Mouse (Mus musculus) kidney, adult 2 months (tissue): ENCODE data around the gene Rgs14. TPM values are rescaled to one million over a fixed set of nuclear protein-coding genes. Genes with fewer than 3 reads are reported as not detected.

Experiments
- DNase-seq: peaks from one replicate; pipeline ENCODE4 v3.0.0; 2021
- H3K27ac ChIP-seq: fragments of 200-500 bp; 2 replicates; pipeline ENCODE4 v1.5.1; 2012; ENCODE audit warnings: low read depth, low read length, control low read depth, inconsistent platforms; ENCODE audit not compliant: insufficient read depth
- H3K27me3 ChIP-seq: fragments of 200-500 bp; replicated peaks from 2 replicates; pipeline ENCODE4 v1.6.1; 2012; ENCODE audit warnings: mild to moderate bottlenecking, moderate library complexity, low read length, inconsistent platforms; ENCODE audit not compliant: control insufficient read depth, insufficient read depth
- H3K36me3 ChIP-seq: fragments of 200-500 bp; 2 replicates; pipeline ENCODE4 v1.6.1; 2012; ENCODE audit warnings: mild to moderate bottlenecking, moderate library complexity, low read length, inconsistent platforms; ENCODE audit not compliant: control insufficient read depth, insufficient read depth
- H3K4me1 ChIP-seq: fragments of 200-500 bp; 2 replicates; pipeline ENCODE4 v1.6.1; 2011; ENCODE audit warnings: low read length; ENCODE audit not compliant: control insufficient read depth, insufficient read depth
- H3K4me3 ChIP-seq: fragments of 200-500 bp; 2 replicates; pipeline ENCODE4 v1.5.1; 2011; ENCODE audit warnings: mild to moderate bottlenecking, low read depth, low read length, control low read depth; ENCODE audit not compliant: insufficient read depth
- CTCF ChIP-seq: fragments of 200-500 bp; conservative IDR thresholded peaks from 2 replicates; pipeline ENCODE4 v1.5.1; 2011; ENCODE audit warnings: low read depth, mild to moderate bottlenecking, control low read depth, low read length, moderate library complexity, mixed read lengths; ENCODE audit not compliant: insufficient read depth, insufficient read length
- POLR2A ChIP-seq: fragments of 200-500 bp; IDR thresholded peaks from one replicate; pipeline ENCODE4 v1.6.1; 2011; ENCODE audit warnings: low read depth, low read length, control low read depth
- WGBS: fragments of 180-500 bp; shearing (Covaris S2); methylation state at CpG from one replicate; pipeline ENCODE4 v1.1.7; 2018; 5-methylcytosine and 5-hydroxymethylcytosine counted together
- polyA plus RNA-seq: library from polyadenylated mRNA; depleted of rRNA; stranded (reverse); fragments of >200 nt; gene quantifications from 2 replicates; pipeline ENCODE4 v1.2.3, GENCODE M21; 2012

Gene Rgs14
- polyA plus RNA-seq, 1 experiment, result 4.2 TPM

DNA sequence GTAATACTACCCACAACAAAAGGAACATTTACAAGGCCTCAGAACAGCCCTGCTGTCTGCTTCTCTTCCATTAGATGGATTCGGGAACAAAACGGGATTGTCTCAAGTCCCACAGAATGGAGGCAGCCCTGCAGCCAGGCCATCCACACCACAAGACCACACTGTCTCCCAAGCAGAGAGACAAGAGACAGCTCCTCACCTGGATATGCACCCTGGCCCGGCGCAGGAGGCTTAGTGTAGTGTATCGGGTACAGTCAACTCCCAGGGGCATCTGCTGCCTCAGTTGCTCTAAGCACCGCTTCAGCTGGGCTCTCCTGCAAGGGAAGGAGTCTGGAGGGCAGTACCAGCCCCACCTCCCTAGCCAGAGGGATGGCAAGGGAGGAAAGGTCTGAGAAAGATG lies 41.4 kb upstream of the Rgs14 start:
- DNase-seq, result no peak
- Histone ChIP-seq H3K4me1 (peaks cover 11% of the 10 kb centered on the region; the same call in 1 of the 2 replicates), H3K27me3 (no peaks in the 10 kb centered on the region), H3K4me3 (no peak overlapping the region), H3K36me3 (no peaks in the 10 kb centered on the region; the same call in 1 of the 2 replicates), H3K27ac (no peak overlapping the region)
- TF ChIP-seq POLR2A, result no peak
- no peak for TF ChIP-seq CTCF
- WGBS, result 86% methylated on average over 6 of the region's 6 CpGs

DNA sequence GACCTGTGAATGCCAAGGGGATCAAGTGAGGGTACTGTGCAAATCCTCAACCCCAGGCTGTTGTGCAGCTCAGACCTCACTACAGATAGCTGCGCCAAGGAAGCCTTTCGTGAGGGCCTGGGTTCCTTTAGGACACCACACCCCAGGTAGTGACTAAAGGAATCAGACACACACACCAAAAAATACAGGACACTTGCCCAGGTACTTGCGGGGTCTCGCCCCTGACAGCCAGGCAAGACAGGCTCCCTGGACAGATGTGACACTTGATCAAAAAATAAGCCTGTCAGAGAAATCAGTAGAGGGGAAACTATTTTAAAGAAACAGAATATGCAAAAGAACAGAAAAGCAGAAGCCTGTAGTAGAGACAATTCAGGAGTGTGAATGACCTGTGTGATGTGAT lies 40.9 kb upstream of the Rgs14 start:
- no peaks in the 10 kb centered on the region for H3K27me3 ChIP-seq
- TF ChIP-seq POLR2A, result no peak
- no peak for TF ChIP-seq CTCF
- no peak overlapping the region for H3K27ac ChIP-seq
- 83% methylated on average over 4 of the region's 4 CpGs for WGBS
- no peak for DNase-seq
- H3K4me1 ChIP-seq, result peaks cover 8% of the 10 kb centered on the region; the same call in 1 of the 2 replicates
- no peaks in the 10 kb centered on the region; the same call in 1 of the 2 replicates for H3K36me3 ChIP-seq
- no peak overlapping the region for H3K4me3 ChIP-seq

DNA sequence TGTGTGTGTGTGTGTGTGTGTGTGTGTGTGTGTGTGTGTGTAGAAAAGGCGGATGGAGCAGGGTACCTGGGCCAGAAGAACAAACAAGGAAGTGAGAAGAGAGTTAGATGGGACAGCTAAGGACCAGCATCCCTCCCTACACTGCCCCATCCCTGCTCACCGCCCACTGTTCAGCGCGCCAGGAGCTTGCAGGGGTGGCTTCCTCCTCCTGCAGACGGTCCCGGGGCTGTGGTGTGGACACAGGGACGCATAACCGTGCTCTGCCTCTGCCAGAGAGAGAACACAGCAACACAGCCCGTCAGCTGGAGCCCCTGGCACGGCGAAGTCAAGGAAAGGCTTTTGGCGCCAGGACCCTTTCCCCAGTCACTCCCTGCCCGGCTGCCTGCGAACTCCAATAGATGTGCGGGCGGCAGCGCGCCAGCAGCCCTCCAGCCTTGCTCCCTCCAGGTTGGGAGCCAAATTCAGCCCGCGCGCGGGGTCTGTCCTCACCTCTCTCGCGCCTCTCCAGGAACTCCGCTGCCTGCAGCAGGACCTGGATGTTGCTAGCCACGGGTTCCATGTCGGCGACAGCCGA lies 40.3 kb upstream of the Rgs14 start:
- no peak overlapping the region for H3K27ac ChIP-seq
- no peaks in the 10 kb centered on the region for H3K27me3 ChIP-seq
- no peaks in the 10 kb centered on the region; the same call in 1 of the 2 replicates for H3K36me3 ChIP-seq
- no peak for DNase-seq
- TF ChIP-seq POLR2A, result no peak
- TF ChIP-seq CTCF, result no peak
- 1% methylated on average over 29 of the region's 29 CpGs for WGBS
- H3K4me1 ChIP-seq, result peaks cover 8% of the 10 kb centered on the region; the same call in 1 of the 2 replicates
- peak overlapping the region; percentile 46; the same call in 1 of the 2 replicates for H3K4me3 ChIP-seq

DNA sequence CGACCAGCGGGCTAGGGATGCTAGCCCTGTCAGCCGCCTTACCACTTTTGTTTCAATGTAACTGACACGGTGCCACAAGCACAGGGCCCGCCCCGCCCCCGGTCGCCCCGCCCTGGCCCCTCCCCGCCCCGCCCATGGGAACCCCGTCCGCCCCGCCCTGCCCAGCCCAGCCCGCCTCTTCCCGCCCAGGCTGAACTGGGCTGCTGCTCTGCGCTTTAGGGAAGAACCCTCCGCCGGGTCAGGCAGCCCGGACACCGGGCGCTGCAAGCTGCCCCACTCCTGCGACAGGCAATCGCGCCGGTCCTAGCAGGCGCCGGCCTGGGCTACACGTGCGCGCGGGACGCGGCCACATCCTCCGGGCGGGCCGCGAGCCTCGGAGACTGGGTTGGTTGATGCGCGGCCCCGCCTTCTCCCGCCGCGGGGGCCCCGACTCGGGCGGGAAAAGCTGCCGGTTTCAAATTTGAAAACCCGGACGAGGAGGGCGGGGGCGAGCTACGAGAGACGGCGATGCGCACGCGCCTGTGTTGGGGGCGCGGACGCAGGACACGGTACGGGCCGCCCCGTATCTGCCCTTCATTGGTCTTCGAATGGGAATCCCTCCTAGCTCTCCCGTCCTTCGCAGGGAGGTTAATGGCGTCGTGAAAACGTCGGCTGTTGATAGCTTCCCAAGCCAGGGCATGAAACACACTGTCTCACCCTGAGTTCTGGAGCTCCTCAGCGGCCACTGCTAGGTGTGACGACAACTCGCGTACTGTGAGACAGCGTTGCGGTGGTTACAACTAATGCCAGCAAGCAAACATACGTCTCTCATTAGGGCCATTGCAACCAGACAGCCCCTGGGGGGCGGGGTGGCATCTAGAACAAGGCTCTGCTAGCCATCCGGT lies 39.6 kb upstream of the Rgs14 start, which contains the start of gene Mxd3:
Gene Mxd3 (minus strand): TSS at position 141 of the 884 bp plus-strand sequence.
- DNase-seq, result peak; percentile 88
- Histone ChIP-seq H3K36me3 (no peaks in the 10 kb centered on the region), H3K27me3 (no peaks in the 10 kb centered on the region), H3K27ac (no peak within 1 kb of the TSS), H3K4me3 (peak within 1 kb of the TSS; percentile 57), H3K4me1 (peaks cover 8% of the 10 kb centered on the region; the same call in 1 of the 2 replicates)
- TF ChIP-seq CTCF (no peak), POLR2A (no peak)
- WGBS, result under 1% methylated on average over 81 of the region's 82 CpGs

DNA sequence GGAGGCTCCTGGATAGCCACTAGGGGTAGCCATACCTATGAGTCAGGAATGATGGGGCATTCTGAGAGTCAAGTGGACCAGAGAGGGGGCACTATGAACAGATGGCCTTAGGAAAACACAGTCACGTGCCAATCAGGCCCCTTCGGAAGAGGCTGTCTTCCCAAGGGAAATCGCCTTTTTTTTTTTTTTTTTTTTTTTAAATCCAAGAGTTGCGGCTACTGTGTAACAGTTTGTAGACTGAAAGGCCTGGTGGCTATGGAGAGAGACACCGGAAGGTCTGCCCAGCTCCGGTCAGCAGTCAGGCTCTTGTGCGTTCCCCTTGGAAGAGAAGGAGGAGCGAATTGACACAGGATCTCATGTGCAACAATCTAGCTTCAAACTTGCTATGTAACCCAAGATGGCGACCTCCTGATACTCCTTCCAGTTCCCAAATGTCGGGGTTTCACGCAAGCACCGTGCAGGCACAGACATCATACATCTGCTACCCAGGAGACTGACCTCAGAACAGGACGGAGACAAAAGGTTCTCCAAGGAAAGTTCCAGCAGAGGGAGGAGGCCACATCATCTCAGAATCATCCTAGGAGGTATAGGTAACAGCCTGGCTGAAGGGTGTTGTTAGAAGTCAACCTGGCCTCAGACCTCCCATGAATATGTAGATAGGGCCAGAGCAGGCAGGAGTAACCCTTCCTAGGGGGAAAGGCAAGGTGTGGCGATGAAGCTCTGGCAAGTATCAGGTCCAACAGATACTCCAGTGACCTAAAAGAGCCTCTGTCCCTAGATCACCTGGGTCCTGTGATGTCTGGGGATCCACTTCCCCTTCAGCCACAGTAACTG lies 38.7 kb upstream of the Rgs14 start:
- 41% methylated on average over 14 of the region's 14 CpGs for WGBS
- DNase-seq, result no peak
- H3K27ac ChIP-seq, result no peak overlapping the region

DNA sequence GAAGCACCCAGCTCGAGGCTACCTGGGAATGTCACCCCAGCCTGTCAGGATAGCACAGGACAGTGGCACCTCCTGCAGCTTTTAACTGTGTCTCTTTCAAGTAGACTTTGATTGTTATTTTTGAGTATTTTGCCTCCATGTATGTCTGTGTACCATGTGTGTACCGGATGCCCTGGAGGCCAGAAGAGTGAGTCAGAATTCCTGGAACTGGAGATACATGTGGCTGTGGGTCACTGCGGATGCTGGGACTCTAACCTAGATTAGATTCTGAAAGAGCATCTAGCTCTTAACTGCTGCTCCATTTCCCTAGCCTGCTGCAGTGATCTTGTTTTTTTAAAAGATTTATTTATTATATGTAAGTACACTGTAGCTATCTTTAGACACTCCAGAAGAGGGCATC lies 37.2 kb upstream of the Rgs14 start:
- H3K4me1 ChIP-seq, result peaks cover 9% of the 10 kb centered on the region; the same call in 1 of the 2 replicates
- H3K36me3 ChIP-seq, result no peaks in the 10 kb centered on the region
- 89% methylated on average over 3 of the region's 3 CpGs for WGBS
- H3K27me3 ChIP-seq, result no peaks in the 10 kb centered on the region
- no peak overlapping the region for H3K27ac ChIP-seq
- DNase-seq, result no peak
- no peak overlapping the region for H3K4me3 ChIP-seq
- TF ChIP-seq CTCF (no peak), POLR2A (no peak)

More for the DNA sequence above, 38.7 kb upstream of the Rgs14 start:
- Histone ChIP-seq H3K4me3 (no peak overlapping the region), H3K4me1 (peaks cover 8% of the 10 kb centered on the region; the same call in 1 of the 2 replicates), H3K27me3 (no peaks in the 10 kb centered on the region), H3K36me3 (no peaks in the 10 kb centered on the region)
- TF ChIP-seq CTCF (no peak), POLR2A (no peak)

DNA sequence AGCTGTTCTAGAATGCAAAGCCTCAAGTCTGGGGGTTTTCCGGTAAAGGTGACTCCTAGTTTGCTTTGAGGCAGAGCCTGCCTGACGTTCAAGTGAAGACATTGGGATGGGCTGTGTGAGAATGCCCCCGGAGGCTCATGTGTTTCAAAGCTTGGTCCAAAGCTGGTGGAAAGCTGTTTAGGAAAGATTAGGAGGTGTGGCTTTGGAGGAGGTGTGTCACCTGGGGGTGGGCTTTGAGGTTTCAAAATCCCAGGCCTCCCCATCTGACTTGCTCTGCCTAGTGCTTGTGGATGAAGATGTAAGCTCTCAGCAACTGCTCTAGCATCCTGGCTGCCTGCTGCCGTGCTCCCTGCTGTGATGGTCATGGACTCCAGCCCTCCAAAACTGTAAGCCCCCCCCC lies 33.8 kb upstream of the Rgs14 start:
- H3K27me3 ChIP-seq, result no peaks in the 10 kb centered on the region
- H3K4me3 ChIP-seq, result no peak overlapping the region
- H3K4me1 ChIP-seq, result peaks cover 5% of the 10 kb centered on the region; the same call in 1 of the 2 replicates
- no peak overlapping the region for H3K27ac ChIP-seq
- DNase-seq, result no peak
- TF ChIP-seq POLR2A, result no peak
- H3K36me3 ChIP-seq, result no peaks in the 10 kb centered on the region
- 87% methylated on average over 4 of the region's 4 CpGs for WGBS
